Mouse (Mus musculus) liver, adult 2 months (tissue): ENCODE data around the gene Gas6.

Experiments
- CTCF ChIP-seq: fragments of 200-500 bp; IDR thresholded peaks from 2 replicates; pipeline ENCODE4 v1.5.1; 2011; ENCODE audit warnings: low read depth, low read length, control low read depth
- POLR2A ChIP-seq: fragments of 200-500 bp; IDR thresholded peaks from 2 replicates; pipeline ENCODE4 v1.6.1; 2011; ENCODE audit warnings: low read length, control low read depth; ENCODE audit not compliant: insufficient read depth; ENCODE audit errors: extremely low read depth

GRCm38 (mm10) chr8:13475892-13476291, 18.4 kb downstream of the Gas6 start:
- TF ChIP-seq CTCF (peak; percentile 28; the same call in 1 of the 2 replicates), POLR2A (no peak)
